Mouse (Mus musculus) cortical plate, adult 2 months (tissue): Measurements from ENCODE around the gene Hbs1l. TPM values are rescaled to one million over a fixed set of nuclear protein-coding genes. Genes with fewer than 3 reads are reported as not detected.

Source experiments
- H3K27ac ChIP-seq: fragments of 200-500 bp; 2 replicates; pipeline ENCODE4 v1.5.1; 2012; ENCODE audit warnings: low read length, control low read depth, inconsistent platforms; ENCODE audit not compliant: insufficient read depth
- H3K4me1 ChIP-seq: fragments of 200-500 bp; 2 replicates; pipeline ENCODE4 v1.6.1; 2011; ENCODE audit warnings: low read length; ENCODE audit not compliant: control insufficient read depth, insufficient read depth
- H3K4me3 ChIP-seq: fragments of 200-500 bp; 2 replicates; pipeline ENCODE4 v1.5.1; 2011; ENCODE audit warnings: mild to moderate bottlenecking, low read length, control low read depth; ENCODE audit not compliant: insufficient read depth
- CTCF ChIP-seq: fragments of 200-500 bp; IDR thresholded peaks from 2 replicates; pipeline ENCODE4 v1.5.1; 2011; ENCODE audit warnings: mild to moderate bottlenecking, control low read depth, low read length; ENCODE audit not compliant: insufficient read depth; ENCODE audit errors: extremely low read depth
- POLR2A ChIP-seq: fragments of 200-500 bp; IDR thresholded peaks from 2 replicates; pipeline ENCODE4 v1.6.1; 2011; ENCODE audit warnings: mild to moderate bottlenecking, low read length, control low read depth; ENCODE audit not compliant: insufficient read depth; ENCODE audit errors: extremely low read depth
- polyA plus RNA-seq: library from polyadenylated mRNA; depleted of rRNA; stranded (reverse); fragments of >200 nt; gene quantifications from 2 replicates; pipeline ENCODE4 v1.2.3, GENCODE M21; 2012; rRNA removed

Gene Hbs1l
- polyA plus RNA-seq, 1 experiment = 43.4 TPM

GRCm38 (mm10) chr10:21400031-21400430 lies 104.3 kb downstream of the Hbs1l start:
- H3K4me1 ChIP-seq = no peaks in the 10 kb centered on the region
- no peak overlapping the region for H3K27ac ChIP-seq
- no peak overlapping the region for H3K4me3 ChIP-seq
- TF ChIP-seq POLR2A = no peak
- no peak for TF ChIP-seq CTCF

GRCm38 (mm10) chr10:21400453-21400852 lies 104.7 kb downstream of the Hbs1l start:
- no peak overlapping the region for H3K27ac ChIP-seq
- TF ChIP-seq CTCF (no peak), POLR2A (no peak)
- H3K4me1 ChIP-seq = no peaks in the 10 kb centered on the region
- no peak overlapping the region for H3K4me3 ChIP-seq

- TF ChIP-seq POLR2A (no peak), CTCF (no peak)
- no peak overlapping the region for H3K27ac ChIP-seq
- no peak overlapping the region for H3K4me3 ChIP-seq
- H3K4me1 ChIP-seq = no peaks in the 10 kb centered on the region
These were observed 105.5 kb downstream of the Hbs1l start for GRCm38 (mm10) chr10:21401259-21401658.

GRCm38 (mm10) chr10:21404822-21405221 lies 109.0 kb downstream of the Hbs1l start:
- TF ChIP-seq POLR2A (no peak), CTCF (no peak)
- no peaks in the 10 kb centered on the region for H3K4me1 ChIP-seq

GRCm38 (mm10) chr10:21405707-21406534 lies 110.1 kb downstream of the Hbs1l start:
- TF ChIP-seq CTCF (no peak), POLR2A (no peak)
- Histone ChIP-seq H3K4me3 (no peak overlapping the region), H3K27ac (no peak overlapping the region), H3K4me1 (no peaks in the 10 kb centered on the region)

More at GRCm38 (mm10) chr10:21404822-21405221, 109.0 kb downstream of the Hbs1l start:
- no peak overlapping the region for H3K4me3 ChIP-seq
- H3K27ac ChIP-seq = no peak overlapping the region

- Histone ChIP-seq H3K27ac (no peak overlapping the region), H3K4me3 (no peak overlapping the region), H3K4me1 (no peaks in the 10 kb centered on the region)
- TF ChIP-seq POLR2A = no peak
- TF ChIP-seq CTCF = no peak
These were observed 114.9 kb downstream of the Hbs1l start for GRCm38 (mm10) chr10:21410711-21411110.

GRCm38 (mm10) chr10:21411621-21412205 lies 115.9 kb downstream of the Hbs1l start:
- Histone ChIP-seq H3K27ac (no peak overlapping the region), H3K4me1 (no peaks in the 10 kb centered on the region), H3K4me3 (no peak overlapping the region)
- TF ChIP-seq CTCF (no peak), POLR2A (no peak)

- no peak for TF ChIP-seq CTCF
- TF ChIP-seq POLR2A = no peak
- H3K4me1 ChIP-seq = no peaks in the 10 kb centered on the region
- H3K27ac ChIP-seq = no peak overlapping the region
- H3K4me3 ChIP-seq = no peak overlapping the region
These were observed 119.3 kb downstream of the Hbs1l start for GRCm38 (mm10) chr10:21415031-21415430.

GRCm38 (mm10) chr10:21416184-21416583 lies 120.4 kb downstream of the Hbs1l start:
- Histone ChIP-seq H3K27ac (no peak overlapping the region), H3K4me1 (no peaks in the 10 kb centered on the region), H3K4me3 (no peak overlapping the region)
- no peak for TF ChIP-seq CTCF
- TF ChIP-seq POLR2A = no peak

Other genes with a start within 250 kb of the Hbs1l start
- 0.44 and 0.56 TPM in 2 replicates for gene Myb, start 135.0 kb upstream of the Hbs1l start, polyA plus RNA-seq
- 0.11 and 0.38 TPM in 2 replicates for gene Aldh8a1, start 81.3 kb downstream of the Hbs1l start, polyA plus RNA-seq